Mouse (Mus musculus): ENCODE results near the gene Zfp850. TPM values are rescaled to one million over a fixed set of nuclear protein-coding genes. Genes with fewer than 3 reads are reported as not detected.
"Not testable (repeated sequence)": the region's sequence is repeated elsewhere in the genome, so short reads cannot be mapped to it uniquely, and the experiment has no call there.

The Zfp850 gene
- polyA plus RNA-seq, 1 experiment from 2014 or later: 5.7 TPM

- not testable (repeated sequence) for H3K36me3 ChIP-seq; H3K27me3 ChIP-seq; H3K9ac ChIP-seq; H3K9me3 ChIP-seq; H3K4me2 ChIP-seq; H3K4me1 ChIP-seq (replicated peaks); H3K4me3 ChIP-seq; H3K27ac ChIP-seq; ATAC-seq (ENCODE audit: low FRiP score)
- 93% methylated on average over 13 of the region's 13 CpGs for WGBS
These were observed 64.5 kb downstream of the Zfp850 start for GRCm38 (mm10) chr7:27949451-27949850.

GRCm38 (mm10) chr7:27941869-27942268 is 72.0 kb downstream of the Zfp850 start:
- not testable (repeated sequence) for H3K4me3 ChIP-seq; H3K4me1 ChIP-seq (replicated peaks); H3K27me3 ChIP-seq; ATAC-seq (ENCODE audit: low FRiP score); H3K9me3 ChIP-seq; H3K9ac ChIP-seq; H3K36me3 ChIP-seq; H3K27ac ChIP-seq; H3K4me2 ChIP-seq
- WGBS: 39% methylated on average over 6 of the region's 7 CpGs

Other genes with a start within 250 kb of the Zfp850 start
- 1.9 and 2.3 TPM in 2 replicates for gene Zfp626, start 206.9 kb downstream of the Zfp850 start, polyA plus RNA-seq (2015; fragmentation: Nextera tagmentation; extraction: Ambion mirVana)
- gene Zfp59, start 175.5 kb downstream of the Zfp850 start, polyA plus RNA-seq (2015; fragmentation: Nextera tagmentation; extraction: Ambion mirVana): 10.5 and 11.0 TPM in 2 replicates
- gene Zfp607a, start 156.6 kb downstream of the Zfp850 start, polyA plus RNA-seq (2015; fragmentation: Nextera tagmentation; extraction: Ambion mirVana): 1.4 and 1.6 TPM in 2 replicates
- 14.5 and 15.6 TPM in 2 replicates for gene Zfp974, start 84.7 kb downstream of the Zfp850 start, polyA plus RNA-seq (2015; fragmentation: Nextera tagmentation; extraction: Ambion mirVana)
- 29.8 and 33.5 TPM in 2 replicates for gene Zfp780b, start 34.9 kb downstream of the Zfp850 start, polyA plus RNA-seq (2015; fragmentation: Nextera tagmentation; extraction: Ambion mirVana)
- gene Psmc4, start 36.0 kb upstream of the Zfp850 start, polyA plus RNA-seq (2015; fragmentation: Nextera tagmentation; extraction: Ambion mirVana): 304 and 316 TPM in 2 replicates
- 0.09 TPM in 1 of 2 replicates, not detected in the other for gene Fcgbp, start 57.1 kb upstream of the Zfp850 start, polyA plus RNA-seq (2015; fragmentation: Nextera tagmentation; extraction: Ambion mirVana)
- gene 9530053A07Rik, start 115.4 kb upstream of the Zfp850 start, polyA plus RNA-seq (2015; fragmentation: Nextera tagmentation; extraction: Ambion mirVana): 0.06 and 0.16 TPM in 2 replicates
- gene Fbl, start 155.6 kb upstream of the Zfp850 start, polyA plus RNA-seq (2015; fragmentation: Nextera tagmentation; extraction: Ambion mirVana): 84.2 and 92.0 TPM in 2 replicates
- gene Dyrk1b, start 165.4 kb upstream of the Zfp850 start, polyA plus RNA-seq (2015; fragmentation: Nextera tagmentation; extraction: Ambion mirVana): 15.1 and 16.3 TPM in 2 replicates

Data from hindbrain, embryonic 13.5 days (tissue).